Mouse (Mus musculus) thymus, adult 2 months (tissue): ENCODE results near the gene Ankrd24.

Experiments
- CTCF ChIP-seq: fragments of 200-500 bp; IDR thresholded peaks from 2 replicates; pipeline ENCODE4 v1.5.1; 2012; ENCODE audit warnings: mild to moderate bottlenecking, control low read depth, low read length, moderate library complexity, borderline replicate concordance; ENCODE audit not compliant: control insufficient read depth, poor library complexity, insufficient read depth; ENCODE audit errors: extremely low read depth
- POLR2A ChIP-seq: fragments of 200-500 bp; IDR thresholded peaks from 2 replicates; pipeline ENCODE4 v1.6.1; 2012; ENCODE audit warnings: mild to moderate bottlenecking, low read length, control low read depth, moderate library complexity; ENCODE audit not compliant: control insufficient read depth, poor library complexity, insufficient read depth; ENCODE audit errors: extremely low read depth

- TF ChIP-seq POLR2A: no peak
- no peak for TF ChIP-seq CTCF
Observed at GRCm38 (mm10) chr10:81656174-81656573, 27.8 kb downstream of the Ankrd24 start.
